Mouse (Mus musculus): ENCODE data around the gene Wdr48.

- no peak for TF ChIP-seq ZMIZ1 (IDR thresholded peaks at IDR 0.05; ENCODE audit: low read depth, low read length)
- TF ChIP-seq ZC3H11A (IDR thresholded peaks at IDR 0.05; ENCODE audit: low read depth, low read length), result no peak
- no peak for TF ChIP-seq E2F4 (IDR thresholded peaks at IDR 0.05; ENCODE audit: insufficient replicate concordance, low read depth, low read length)
- no peak for TF ChIP-seq PAX5 (IDR thresholded peaks at IDR 0.05; ENCODE audit: low read length)
- no peak for TF ChIP-seq ELF1 (IDR thresholded peaks at IDR 0.05; ENCODE audit: low read depth, low read length)
- no peak for TF ChIP-seq POLR2A (IDR thresholded peaks at IDR 0.05; ENCODE audit: low read depth, low read length)
- no peak for TF ChIP-seq CTCF (conservative IDR thresholded peaks at IDR 0.05 in 1 of 2, IDR thresholded peaks at IDR 0.05 in 1 of 2; ENCODE audit: low read depth in 2 of 2, low read length in 2 of 2)
- TF ChIP-seq POLR2AphosphoS2 (IDR thresholded peaks at IDR 0.05; ENCODE audit: low read depth, low read length), result no peak
Measured at GRCm38 (mm10) chr9:119975286-119975685, 80.6 kb downstream of the Wdr48 start.

All from CH12.LX (cell line).